Mouse (Mus musculus): ENCODE measurements around the gene Cnih3. TPM values are rescaled to one million over a fixed set of nuclear protein-coding genes. Genes with fewer than 3 reads are reported as not detected.

Gene Cnih3
- 23.0 and 27.7 TPM in 2 replicates for polyA plus RNA-seq (2012; rRNA removed)

GRCm38 (mm10) chr1:181352367-181353199 lies at the start of gene Cnih3:
Gene Cnih3 (plus strand): TSS chr1:181352628.

Other genes starting within 250 kb of the Cnih3 start
- 98.9 and 101 TPM in 2 replicates for gene Nvl, start 208.4 kb upstream of the Cnih3 start, polyA plus RNA-seq (2012; rRNA removed)
- 20.4 TPM in 2 replicates for gene Cnih4, start 207.9 kb upstream of the Cnih3 start, polyA plus RNA-seq (2012; rRNA removed)
- gene Wdr26, start 140.6 kb upstream of the Cnih3 start, polyA plus RNA-seq (2012; rRNA removed) = 51.5 and 51.7 TPM in 2 replicates
- 0.26 and 0.36 TPM in 2 replicates for gene Ccdc121, start 158.8 kb downstream of the Cnih3 start, polyA plus RNA-seq (2012; rRNA removed)
- 0.23 and 0.43 TPM in 2 replicates for gene Dnah14, start 223.9 kb downstream of the Cnih3 start, polyA plus RNA-seq (2012; rRNA removed)

Measured in central nervous system, embryonic 18 days (tissue).